Mouse (Mus musculus) limb, embryonic 13.5 days (tissue): Measurements from ENCODE around the gene Ttpal. TPM values are rescaled to one million over a fixed set of nuclear protein-coding genes. Genes with fewer than 3 reads are reported as not detected.

Source experiments
- ATAC-seq: fragments of 200-750 bp; cut with Nextera tagmentation; 2 replicates; pipeline ENCODE4 v1.8.0; 2017; ENCODE audit warnings: low read depth, moderate number of reproducible peaks, moderate TSS enrichment; ENCODE audit not compliant: low FRiP score
- H3K27ac ChIP-seq: fragments of 300-500 bp; sonication (generic); 2 replicates; pipeline ENCODE4 v1.5.1; 2015; ENCODE audit warnings: inconsistent platforms, mild to moderate bottlenecking, moderate library complexity
- H3K27me3 ChIP-seq: fragments of 300-500 bp; sonication (generic); 2 replicates; pipeline ENCODE4 v1.6.1; 2015; ENCODE audit warnings: mild to moderate bottlenecking, inconsistent platforms
- H3K36me3 ChIP-seq: fragments of 300-500 bp; sonication (generic); 2 replicates; pipeline ENCODE4 v1.6.1; 2015; ENCODE audit warnings: inconsistent platforms, mild to moderate bottlenecking, moderate library complexity
- H3K4me1 ChIP-seq: fragments of 300-500 bp; sonication (generic); 2 replicates; pipeline ENCODE4 v1.6.1; 2015; ENCODE audit warnings: inconsistent platforms
- H3K4me2 ChIP-seq: fragments of 300-500 bp; sonication (generic); replicated peaks from 2 replicates; pipeline ENCODE4 v1.6.1; 2015; ENCODE audit warnings: inconsistent platforms, mild to moderate bottlenecking, moderate library complexity
- H3K4me3 ChIP-seq: fragments of 300-500 bp; sonication (generic); 2 replicates; pipeline ENCODE4 v1.5.1; 2015; ENCODE audit warnings: moderate library complexity, mild to moderate bottlenecking, inconsistent platforms
- H3K9ac ChIP-seq: fragments of 300-500 bp; sonication (generic); 2 replicates; pipeline ENCODE4 v1.6.1; 2015; ENCODE audit warnings: mild to moderate bottlenecking, inconsistent platforms
- H3K9me3 ChIP-seq: fragments of 300-500 bp; sonication (generic); 2 replicates; pipeline ENCODE4 v1.6.1; 2016; ENCODE audit warnings: inconsistent platforms
- WGBS: fragments of 180-500 bp; shearing (Covaris S2); methylation state at CpG from one replicate; pipeline ENCODE4 v1.1.7; 2015; 5-methylcytosine and 5-hydroxymethylcytosine counted together
- polyA plus RNA-seq: library from polyadenylated mRNA; unstranded; fragments of >200 nt; fragmentation: Nextera tagmentation; extraction: Ambion mirVana; gene quantifications from 2 replicates; pipeline ENCODE4 v1.2.1, GENCODE M21; 2015

Gene Ttpal
- polyA plus RNA-seq, 1 experiment from 2014 or later = 45.1 TPM

- ATAC-seq = no peak
- no peaks in the 10 kb centered on the region for H3K36me3 ChIP-seq
- H3K4me1 ChIP-seq = 0 out of 2 replicates have a peak, but pooled peaks cover under 1% of the 10 kb centered on the region
- no peak overlapping the region for H3K4me3 ChIP-seq
- no peak overlapping the region for H3K9ac ChIP-seq
- H3K4me2 ChIP-seq = no peak overlapping the region
- WGBS = 71% methylated on average over 13 of the region's 13 CpGs
- H3K27ac ChIP-seq = no peak overlapping the region
- H3K9me3 ChIP-seq = no peaks in the 10 kb centered on the region
- no peaks in the 10 kb centered on the region for H3K27me3 ChIP-seq
Observed at GRCm38 (mm10) chr2:163596057-163596872, 5.8 kb upstream of the Ttpal start.

DNA sequence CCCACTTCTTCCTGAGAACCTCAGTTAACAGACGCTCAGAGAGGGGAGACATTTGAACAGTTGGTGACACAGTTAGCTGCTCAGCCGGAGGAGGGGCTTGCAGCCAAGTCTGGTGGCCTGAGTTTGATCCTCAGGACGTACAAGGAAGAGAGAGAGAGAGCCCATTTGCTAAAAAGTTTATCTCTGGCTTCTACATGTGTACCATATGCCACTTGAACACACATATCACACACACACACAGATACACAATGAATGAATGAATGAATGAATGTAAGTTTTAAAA lies 5.3 kb upstream of the Ttpal start:
- Histone ChIP-seq H3K36me3 (no peaks in the 10 kb centered on the region), H3K27me3 (no peaks in the 10 kb centered on the region), H3K9me3 (no peaks in the 10 kb centered on the region), H3K4me2 (no peak overlapping the region), H3K4me1 (peaks cover 3% of the 10 kb centered on the region; the same call in 1 of the 2 replicates), H3K4me3 (no peak overlapping the region), H3K27ac (no peak overlapping the region), H3K9ac (no peak overlapping the region)
- WGBS = 72% methylated on average over 3 of the region's 3 CpGs
- no peak for ATAC-seq

GRCm38 (mm10) chr2:163597661-163598060 lies 4.5 kb upstream of the Ttpal start:
- Histone ChIP-seq H3K27me3 (no peaks in the 10 kb centered on the region), H3K4me1 (peaks cover 4% of the 10 kb centered on the region), H3K4me3 (no peak overlapping the region), H3K27ac (no peak overlapping the region), H3K9me3 (no peaks in the 10 kb centered on the region), H3K36me3 (no peaks in the 10 kb centered on the region), H3K4me2 (no peak overlapping the region), H3K9ac (no peak overlapping the region)
- WGBS = 60% methylated on average over 4 of the region's 4 CpGs
- no peak for ATAC-seq

GRCm38 (mm10) chr2:163599226-163599625 lies 2.9 kb upstream of the Ttpal start:
- Histone ChIP-seq H3K27me3 (no peaks in the 10 kb centered on the region), H3K27ac (no peak overlapping the region), H3K36me3 (no peaks in the 10 kb centered on the region), H3K4me1 (peaks cover 13% of the 10 kb centered on the region), H3K4me2 (no peak overlapping the region), H3K9ac (no peak overlapping the region), H3K4me3 (no peak overlapping the region), H3K9me3 (no peaks in the 10 kb centered on the region)
- no peak for ATAC-seq
- 0% methylated on average over 1 of the region's 1 CpGs for WGBS

- no peaks in the 10 kb centered on the region for H3K9me3 ChIP-seq
- peaks cover 13% of the 10 kb centered on the region for H3K4me1 ChIP-seq
- 91% methylated on average over 7 of the region's 7 CpGs for WGBS
- no peak overlapping the region for H3K4me3 ChIP-seq
- H3K27me3 ChIP-seq = no peaks in the 10 kb centered on the region
- H3K27ac ChIP-seq = no peak overlapping the region
- no peak overlapping the region for H3K9ac ChIP-seq
- H3K36me3 ChIP-seq = no peaks in the 10 kb centered on the region
- no peak overlapping the region for H3K4me2 ChIP-seq
- ATAC-seq = no peak
Observed at GRCm38 (mm10) chr2:163601066-163601465, 1.0 kb upstream of the Ttpal start.

DNA sequence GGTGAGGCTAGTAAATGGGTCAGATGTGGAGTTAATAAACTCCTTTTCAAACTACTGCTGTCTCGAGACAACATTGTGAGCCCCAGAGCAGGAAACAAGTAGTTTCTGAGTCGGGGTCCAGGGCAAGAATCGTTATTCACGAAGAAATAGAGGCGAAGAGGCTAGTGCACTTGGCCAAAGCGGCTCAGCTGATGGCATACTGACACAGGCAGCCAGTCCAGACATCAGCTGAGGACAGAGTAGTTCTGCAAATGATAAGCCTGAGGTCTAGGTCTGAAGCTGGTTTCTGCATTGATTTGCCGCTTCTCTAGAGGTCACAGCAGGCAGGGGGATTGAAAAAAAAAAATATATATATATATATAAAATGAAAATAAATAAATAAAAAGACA lies 408 bp upstream of the Ttpal start:
- ATAC-seq = no peak
- Histone ChIP-seq H3K4me2 (peak overlapping the region; percentile 96), H3K27ac (no peak overlapping the region), H3K4me3 (peak overlapping the region; percentile 86), H3K27me3 (no peaks in the 10 kb centered on the region), H3K36me3 (no peaks in the 10 kb centered on the region), H3K4me1 (peaks cover 13% of the 10 kb centered on the region), H3K9ac (peak overlapping the region; percentile 92), H3K9me3 (no peaks in the 10 kb centered on the region)
- 74% methylated on average over 7 of the region's 7 CpGs for WGBS

- H3K4me1 ChIP-seq = peaks cover 13% of the 10 kb centered on the region
- no peak overlapping the region for H3K27ac ChIP-seq
- no peak for ATAC-seq
- no peaks in the 10 kb centered on the region for H3K27me3 ChIP-seq
- no peaks in the 10 kb centered on the region for H3K9me3 ChIP-seq
- no peak overlapping the region for H3K9ac ChIP-seq
- peaks cover 32% of the 10 kb centered on the region for H3K36me3 ChIP-seq
- 83% methylated on average over 7 of the region's 7 CpGs for WGBS
- H3K4me2 ChIP-seq = no peak overlapping the region
- H3K4me3 ChIP-seq = no peak overlapping the region
Observed at GRCm38 (mm10) chr2:163606161-163606560, 4.0 kb downstream of the Ttpal start.

DNA sequence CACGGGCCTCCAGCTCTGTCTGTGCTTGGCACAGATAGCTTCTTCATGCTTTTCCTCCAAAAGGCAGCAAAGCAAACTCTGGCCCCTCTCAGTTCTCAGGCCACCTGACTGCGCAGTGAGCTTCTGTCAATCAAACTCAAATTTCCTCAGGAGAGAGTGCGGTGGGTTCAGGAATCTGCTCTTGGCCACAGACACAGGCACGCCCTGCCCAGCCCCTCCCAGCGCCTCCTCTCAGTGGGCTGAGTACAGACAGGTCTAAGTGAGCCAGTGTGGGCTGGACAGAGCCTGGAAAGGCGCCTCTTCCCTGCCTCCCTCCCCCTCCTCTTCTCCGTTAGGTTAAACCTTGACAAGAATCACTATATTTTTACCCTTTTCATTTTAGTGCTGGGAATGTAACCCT lies 5.9 kb downstream of the Ttpal start:
- no peaks in the 10 kb centered on the region for H3K9me3 ChIP-seq
- no peak overlapping the region for H3K4me3 ChIP-seq
- H3K4me1 ChIP-seq = peaks cover 6% of the 10 kb centered on the region
- H3K27ac ChIP-seq = no peak overlapping the region
- no peak for ATAC-seq
- WGBS = 81% methylated on average over 7 of the region's 7 CpGs
- H3K27me3 ChIP-seq = no peaks in the 10 kb centered on the region
- H3K4me2 ChIP-seq = no peak overlapping the region
- H3K9ac ChIP-seq = no peak overlapping the region
- H3K36me3 ChIP-seq = peaks cover 50% of the 10 kb centered on the region

GRCm38 (mm10) chr2:163609281-163609975 lies 7.3 kb downstream of the Ttpal start:
- no peak overlapping the region for H3K4me3 ChIP-seq
- H3K9ac ChIP-seq = no peak overlapping the region
- no peaks in the 10 kb centered on the region for H3K4me1 ChIP-seq
- no peaks in the 10 kb centered on the region for H3K9me3 ChIP-seq
- WGBS = 78% methylated on average over 12 of the region's 12 CpGs
- no peaks in the 10 kb centered on the region for H3K27me3 ChIP-seq
- H3K36me3 ChIP-seq = peaks cover 64% of the 10 kb centered on the region
- H3K4me2 ChIP-seq = no peak overlapping the region
- H3K27ac ChIP-seq = no peak overlapping the region
- ATAC-seq = no peak

DNA sequence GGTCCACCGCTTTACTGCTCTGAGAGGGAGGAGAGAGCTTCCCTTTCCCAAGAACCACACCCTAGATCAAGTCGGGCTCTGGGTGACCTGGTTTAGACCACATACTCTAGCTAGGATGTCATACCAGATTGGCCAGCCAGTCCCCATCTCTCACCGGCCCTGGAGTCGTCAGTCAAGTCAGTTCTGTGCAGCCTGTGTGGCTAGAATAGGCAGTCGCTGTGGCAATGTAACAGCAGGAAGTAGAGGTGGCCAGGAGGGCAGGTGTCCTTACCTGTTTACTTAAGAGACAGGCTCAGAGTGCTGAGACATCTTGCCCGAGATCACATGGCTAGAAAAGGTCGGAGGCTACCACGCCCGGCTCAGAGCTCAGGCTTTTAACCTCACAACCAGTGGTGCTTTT lies 9.1 kb downstream of the Ttpal start:
- Histone ChIP-seq H3K36me3 (peaks cover 82% of the 10 kb centered on the region), H3K27ac (no peak overlapping the region), H3K9ac (no peak overlapping the region), H3K4me2 (no peak overlapping the region), H3K4me1 (no peaks in the 10 kb centered on the region), H3K4me3 (no peak overlapping the region), H3K9me3 (no peaks in the 10 kb centered on the region), H3K27me3 (no peaks in the 10 kb centered on the region)
- WGBS = 60% methylated on average over 9 of the region's 9 CpGs
- no peak for ATAC-seq

DNA sequence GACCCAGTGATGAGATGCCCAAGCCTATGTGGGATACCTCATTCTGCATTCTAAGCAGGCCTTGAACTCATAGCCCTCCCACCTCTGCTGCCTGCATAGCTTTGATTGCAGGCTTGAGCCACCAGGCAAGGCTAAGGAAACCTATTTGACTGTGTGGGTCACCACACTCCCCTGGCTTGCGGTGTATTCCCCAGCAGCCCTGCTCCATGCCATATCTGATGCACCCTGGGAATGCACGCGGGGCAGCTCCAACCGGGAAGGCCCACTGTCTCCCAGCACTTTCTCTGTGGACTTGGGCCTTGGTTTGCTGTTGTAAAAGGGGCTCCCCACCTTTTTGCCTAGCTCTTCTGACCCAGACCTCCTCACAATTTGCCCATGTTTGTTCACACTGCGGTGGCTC lies 11.1 kb downstream of the Ttpal start:
- ATAC-seq = no peak
- Histone ChIP-seq H3K9me3 (no peaks in the 10 kb centered on the region), H3K27me3 (no peaks in the 10 kb centered on the region), H3K9ac (no peak overlapping the region), H3K4me1 (no peaks in the 10 kb centered on the region), H3K36me3 (peaks cover 90% of the 10 kb centered on the region), H3K27ac (no peak overlapping the region), H3K4me3 (no peak overlapping the region), H3K4me2 (no peak overlapping the region)
- WGBS = 97% methylated on average over 5 of the region's 5 CpGs

- no peak for ATAC-seq
- Histone ChIP-seq H3K4me2 (no peak overlapping the region), H3K9me3 (no peaks in the 10 kb centered on the region), H3K9ac (no peak overlapping the region), H3K4me1 (no peaks in the 10 kb centered on the region), H3K36me3 (peaks cover 97% of the 10 kb centered on the region), H3K27me3 (no peaks in the 10 kb centered on the region), H3K4me3 (no peak overlapping the region), H3K27ac (no peak overlapping the region)
- WGBS = 95% methylated on average over 4 of the region's 4 CpGs
Observed at GRCm38 (mm10) chr2:163613990-163614389, 11.9 kb downstream of the Ttpal start.

- Histone ChIP-seq H3K9ac (no peak overlapping the region), H3K4me1 (no peaks in the 10 kb centered on the region), H3K4me2 (no peak overlapping the region), H3K27me3 (no peaks in the 10 kb centered on the region), H3K36me3 (peaks cover 99% of the 10 kb centered on the region), H3K9me3 (no peaks in the 10 kb centered on the region), H3K4me3 (no peak overlapping the region), H3K27ac (no peak overlapping the region)
- 93% methylated on average over 9 of the region's 9 CpGs for WGBS
- no peak for ATAC-seq
Observed at GRCm38 (mm10) chr2:163615401-163615800, 13.3 kb downstream of the Ttpal start.
